ENCODE assay signal across 16 mouse cellular contexts in genomic region chr9:112185746-112186145, GRCm38 (mm10). TPM values are rescaled to one million over a fixed set of nuclear protein-coding genes. Genes with fewer than 3 reads are reported as not detected.
DNase-seq lines count a peak whose midpoint lies in the region; ATAC-seq and TF ChIP-seq lines count a peak whose summit lies in the region.
"Had no signal": no experiment of that assay in that cellular context is flagged by ENCODE, and none has a peak within 500 bp of the region (broad histone marks: within the 10 kb centered on the region; RNA-seq: fewer than 3 reads in every experiment).

No protein-coding gene starts in this region.

- H3K9ac ChIP-seq in forebrain, embryonic 11.5 days (ENCODE audit: low read length) = no peak overlapping the region
- H3K9ac ChIP-seq in forebrain, embryonic 13.5 days = no peak overlapping the region
- H3K9ac ChIP-seq: hindbrain, embryonic 15.5 days; liver, embryonic 14.5 days had no signal

- ATAC-seq in forebrain, embryonic 11.5 days (replicated peaks; ENCODE audit: low FRiP score) = peak; percentile 31; the same call in 1 of the 2 replicates
- no peak; the same call in 1 of the 2 replicates for ATAC-seq in forebrain, embryonic 13.5 days
- ATAC-seq: lung, postnatal 0 days had no signal

- no peaks in the 10 kb centered on the region for H3K9me3 ChIP-seq in forebrain, embryonic 11.5 days (ENCODE audit: control insufficient read depth, low read length)
- no peaks in the 10 kb centered on the region for H3K9me3 ChIP-seq in forebrain, embryonic 13.5 days (replicated peaks)
- H3K9me3 ChIP-seq: hindbrain, embryonic 15.5 days had no signal

- H3K27ac ChIP-seq in forebrain, embryonic 11.5 days (ENCODE audit: low read depth, low read length) = no peak overlapping the region
- H3K27ac ChIP-seq in forebrain, embryonic 13.5 days = no peak overlapping the region
- peak overlapping the region; percentile 50 for H3K27ac ChIP-seq in thymus, adult 2 months (ENCODE audit: control insufficient read depth, insufficient read depth, low read length)
- H3K27ac ChIP-seq: hindbrain, embryonic 15.5 days; liver, embryonic 14.5 days had no signal

- no peaks in the 10 kb centered on the region for H3K36me3 ChIP-seq in forebrain, embryonic 11.5 days (ENCODE audit: control insufficient read depth, insufficient read depth, low read length)
- H3K36me3 ChIP-seq in forebrain, embryonic 13.5 days (ENCODE audit: poor library complexity, severe bottlenecking) = no peaks in the 10 kb centered on the region
- H3K36me3 ChIP-seq in thymus, adult 2 months (ENCODE audit: control insufficient read depth, insufficient read depth, low read length) = peaks cover 94% of the 10 kb centered on the region
- H3K36me3 ChIP-seq: hindbrain, embryonic 15.5 days had no signal

- H3K27me3 ChIP-seq in forebrain, embryonic 11.5 days (ENCODE audit: control insufficient read depth, insufficient read depth, low read length) = no peaks in the 10 kb centered on the region; the same call in 1 of the 2 replicates
- H3K27me3 ChIP-seq in forebrain, embryonic 13.5 days = peaks cover 8% of the 10 kb centered on the region; the same call in 1 of the 2 replicates
- H3K27me3 ChIP-seq in thymus, adult 2 months (ENCODE audit: control insufficient read depth, insufficient read depth, low read length) = no peaks in the 10 kb centered on the region
- H3K27me3 ChIP-seq: hindbrain, embryonic 15.5 days had no signal

- no peak overlapping the region for H3K4me2 ChIP-seq in forebrain, embryonic 11.5 days (ENCODE audit: low read depth, low read length, severe bottlenecking)
- H3K4me2 ChIP-seq in forebrain, embryonic 13.5 days = no peak overlapping the region
- H3K4me2 ChIP-seq: hindbrain, embryonic 15.5 days had no signal

- TF ChIP-seq CTCF in thymus, adult 2 months (IDR thresholded peaks at IDR 0.05; ENCODE audit: borderline replicate concordance, control insufficient read depth, extremely low read depth, insufficient read depth, low read length, poor library complexity) = no peak

- DNase-seq in forebrain, embryonic 11.5 days (ENCODE audit: low spot score) = no peak
- peak; percentile 22 for DNase-seq in layer of hippocampus, adult 9-11 months
- DNase-seq in layer of hippocampus, postnatal 10 days (ENCODE audit: low spot score in 2 of 2) = no peak
- no peak for DNase-seq in thymus, adult 2 months
- no peak for DNase-seq in thymus, postnatal 0 days (ENCODE audit: low spot score)
- no peak for DNase-seq in lung, postnatal 36 days
- DNase-seq in adrenal gland, postnatal 36 days = no peak
- DNase-seq: kidney, adult 18-20 months; kidney, postnatal 14 days; right cerebral cortex, adult 18-20 months had no signal

- peaks cover 7% of the 10 kb centered on the region; the same call in 1 of the 2 replicates for H3K4me1 ChIP-seq in forebrain, embryonic 11.5 days (replicated peaks; ENCODE audit: control insufficient read depth, insufficient read depth, low read length)
- peaks cover 27% of the 10 kb centered on the region for H3K4me1 ChIP-seq in forebrain, embryonic 13.5 days
- peaks cover 24% of the 10 kb centered on the region for H3K4me1 ChIP-seq in thymus, adult 2 months (replicated peaks; ENCODE audit: control insufficient read depth, insufficient read depth, low read length)

- 50% methylated on average over 10 of the region's 10 CpGs for WGBS in forebrain, embryonic 11.5 days
- 53% methylated on average over 10 of the region's 10 CpGs for WGBS in forebrain, embryonic 13.5 days
- 81% methylated on average over 10 of the region's 10 CpGs for WGBS in thymus, adult 2 months

- H3K4me3 ChIP-seq in forebrain, embryonic 11.5 days (ENCODE audit: low read depth, low read length) = no peak overlapping the region
- H3K4me3 ChIP-seq in forebrain, embryonic 13.5 days = no peak overlapping the region
- H3K4me3 ChIP-seq in thymus, adult 2 months (ENCODE audit: control insufficient read depth, insufficient read depth, low read length) = no peak overlapping the region
- H3K4me3 ChIP-seq: hindbrain, embryonic 15.5 days had no signal

- no peak for TF ChIP-seq POLR2A in thymus, adult 2 months (IDR thresholded peaks at IDR 0.05; ENCODE audit: control insufficient read depth, extremely low read depth, insufficient read depth, low read length, poor library complexity)

RNA-seq across cellular contexts. Expression of gene Arpp21, which starts 50.0 kb away (rescaled TPM):
- 1.5 and 2.1 TPM in 2 replicates for polyA plus RNA-seq in forebrain, embryonic 11.5 days (2014; fragmentation: Nextera tagmentation; extraction: Ambion mirVana)
- polyA plus RNA-seq in forebrain, embryonic 13.5 days (2015; fragmentation: Nextera tagmentation; extraction: Ambion mirVana) = 30.6 and 32.6 TPM in 2 replicates
- 100 to 1,000 TPM; 313 to 386 TPM for total RNA-seq in layer of hippocampus, postnatal 10 days (2021)
- 578 and 597 TPM in 2 replicates for polyA plus RNA-seq in thymus, adult 2 months (2012; rRNA removed)
- 391 and 434 TPM in 2 replicates for polyA plus RNA-seq in thymus, postnatal 0 days (2015; fragmentation: Nextera tagmentation; extraction: Ambion mirVana)
- under 1 TPM in 1 of 2 experiments, not detected in 1; 0.53 TPM for total RNA-seq in adrenal gland, postnatal 36 days (2021)
- total RNA-seq: adrenal gland, adult 18-20 months; monocyte, adult 5-6 weeks had no signal
- polyA plus RNA-seq: lung, postnatal 0 days had no signal

Comparison
In these comparisons a context has a peak if more than half of its experiments do, and no peak if none do; other contexts are left out.
1. RNA of gene Arpp21, which starts 50.0 kb away (polyA plus RNA-seq): 578 to 597 TPM in thymus, adult 2 months and 391 to 434 TPM in thymus, postnatal 0 days; 30.6 to 32.6 TPM in forebrain, embryonic 13.5 days and 1.5 to 2.1 TPM in forebrain, embryonic 11.5 days; every median in the first group is over 10 times any median in the second.